Mouse (Mus musculus) forebrain, embryonic 11.5 days (tissue): ENCODE results near the gene Lims1. TPM values are rescaled to one million over a fixed set of nuclear protein-coding genes. Genes with fewer than 3 reads are reported as not detected.

Experiments
- ATAC-seq: fragments of 200-750 bp; cut with Nextera tagmentation; replicated peaks from 2 replicates; pipeline ENCODE4 v1.8.0; 2017; ENCODE audit warnings: moderate TSS enrichment; ENCODE audit not compliant: low FRiP score
- DNase-seq: peaks from one replicate; pipeline ENCODE4 v3.0.0-alpha.2; 2017; ENCODE audit warnings: low spot score
- H3K27ac ChIP-seq: fragments of 300-500 bp; sonication (generic); 2 replicates; pipeline ENCODE4 v1.5.1; 2014; ENCODE audit warnings: low read depth, low read length
- H3K27me3 ChIP-seq: fragments of 300-500 bp; sonication (generic); 2 replicates; pipeline ENCODE4 v1.6.1; 2014; ENCODE audit warnings: mild to moderate bottlenecking, low read length, mixed read lengths; ENCODE audit not compliant: control insufficient read depth, insufficient read depth
- H3K36me3 ChIP-seq: fragments of 300-500 bp; sonication (generic); 2 replicates; pipeline ENCODE4 v1.6.1; 2014; ENCODE audit warnings: mild to moderate bottlenecking, low read length, moderate library complexity, mixed read lengths; ENCODE audit not compliant: control insufficient read depth, insufficient read depth
- H3K4me1 ChIP-seq: fragments of 300-500 bp; sonication (generic); replicated peaks from 2 replicates; pipeline ENCODE4 v1.6.1; 2014; ENCODE audit warnings: low read length, mixed read lengths; ENCODE audit not compliant: control insufficient read depth, insufficient read depth
- H3K4me2 ChIP-seq: fragments of 300-500 bp; sonication (generic); 2 replicates; pipeline ENCODE4 v1.6.1; 2014; ENCODE audit warnings: low read depth, mild to moderate bottlenecking, low read length, moderate library complexity, mixed read lengths; ENCODE audit not compliant: severe bottlenecking
- H3K4me3 ChIP-seq: fragments of 300-500 bp; sonication (generic); 2 replicates; pipeline ENCODE4 v1.5.1; 2014; ENCODE audit warnings: low read depth, low read length
- H3K9ac ChIP-seq: fragments of 300-500 bp; sonication (generic); 2 replicates; pipeline ENCODE4 v1.6.1; 2014; ENCODE audit warnings: low read length
- H3K9me3 ChIP-seq: fragments of 300-500 bp; sonication (generic); 2 replicates; pipeline ENCODE4 v1.6.1; 2016; ENCODE audit warnings: low read length, mixed read lengths; ENCODE audit not compliant: control insufficient read depth
- WGBS: fragments of 180-500 bp; shearing (Covaris S2); extraction: QIAGEN DNeasy Blood & Tissue Kit; methylation state at CpG from one replicate; pipeline ENCODE4 v1.1.7; 2014; 5-methylcytosine and 5-hydroxymethylcytosine counted together
- polyA plus RNA-seq: library from polyadenylated mRNA; unstranded; fragments of >200 nt; fragmentation: Nextera tagmentation; extraction: Ambion mirVana; gene quantifications from 2 replicates; pipeline ENCODE4 v1.2.1, GENCODE M21; 2014

Lims1 gene
- 73.4 and 89.2 TPM in 2 replicates for polyA plus RNA-seq

- Histone ChIP-seq H3K9ac (peak within 1 kb of the TSS; percentile 80), H3K9me3 (no peaks in the 10 kb centered on the region), H3K36me3 (no peaks in the 10 kb centered on the region), H3K27ac (peak within 1 kb of the TSS; percentile 55; the same call in 1 of the 2 replicates), H3K4me3 (peak within 1 kb of the TSS; percentile 79), H3K4me1 (peaks cover 5% of the 10 kb centered on the region; the same call in 1 of the 2 replicates), H3K4me2 (peak within 1 kb of the TSS; percentile 53), H3K27me3 (no peaks in the 10 kb centered on the region)
- DNase-seq, result peak; percentile 100
- under 1% methylated on average over 83 of the region's 86 CpGs for WGBS
- peak; percentile 99 for ATAC-seq
Measured at GRCm38 (mm10) chr10:58323028-58323991, at the start of gene Lims1. TSS of gene Lims1 (plus strand) at chr10:58323466.

GRCm38 (mm10) chr10:58282238-58282637, 41.0 kb upstream of the Lims1 start:
- Histone ChIP-seq H3K27ac (no peak overlapping the region), H3K4me1 (no peaks in the 10 kb centered on the region), H3K27me3 (no peaks in the 10 kb centered on the region), H3K36me3 (no peaks in the 10 kb centered on the region; the same call in 1 of the 2 replicates), H3K9me3 (no peaks in the 10 kb centered on the region), H3K4me2 (no peak overlapping the region), H3K4me3 (no peak overlapping the region), H3K9ac (no peak overlapping the region)
- ATAC-seq, result no peak
- no peak for DNase-seq
- 91% methylated on average over 7 of the region's 7 CpGs for WGBS

- WGBS, result 88% methylated on average over 3 of the region's 3 CpGs
- no peak for DNase-seq
- H3K36me3 ChIP-seq, result peaks cover 2% of the 10 kb centered on the region; the same call in 1 of the 2 replicates
- H3K4me2 ChIP-seq, result no peak overlapping the region
- no peak overlapping the region for H3K4me3 ChIP-seq
- H3K27me3 ChIP-seq, result no peaks in the 10 kb centered on the region
- H3K9me3 ChIP-seq, result no peaks in the 10 kb centered on the region
- no peak for ATAC-seq
- H3K9ac ChIP-seq, result no peak overlapping the region
- H3K4me1 ChIP-seq, result no peaks in the 10 kb centered on the region
- H3K27ac ChIP-seq, result no peak overlapping the region
Measured at GRCm38 (mm10) chr10:58290742-58291141, 32.5 kb upstream of the Lims1 start.

- 92% methylated on average over 3 of the region's 3 CpGs for WGBS
- no peaks in the 10 kb centered on the region for H3K4me1 ChIP-seq
- no peak overlapping the region for H3K4me3 ChIP-seq
- no peaks in the 10 kb centered on the region for H3K9me3 ChIP-seq
- H3K27me3 ChIP-seq, result no peaks in the 10 kb centered on the region
- no peak for ATAC-seq
- H3K27ac ChIP-seq, result no peak overlapping the region
- no peak overlapping the region for H3K9ac ChIP-seq
- DNase-seq, result no peak
- no peak overlapping the region for H3K4me2 ChIP-seq
- H3K36me3 ChIP-seq, result peaks cover 2% of the 10 kb centered on the region; the same call in 1 of the 2 replicates
Measured at GRCm38 (mm10) chr10:58294246-58294645, 29.0 kb upstream of the Lims1 start.

GRCm38 (mm10) chr10:58295605-58296004, 27.7 kb upstream of the Lims1 start:
- Histone ChIP-seq H3K9me3 (no peaks in the 10 kb centered on the region), H3K4me3 (no peak overlapping the region), H3K4me1 (no peaks in the 10 kb centered on the region), H3K27ac (no peak overlapping the region), H3K4me2 (no peak overlapping the region), H3K9ac (no peak overlapping the region), H3K36me3 (peaks cover 2% of the 10 kb centered on the region; the same call in 1 of the 2 replicates), H3K27me3 (no peaks in the 10 kb centered on the region)
- no peak for DNase-seq
- no peak for ATAC-seq
- WGBS, result 97% methylated on average over 3 of the region's 3 CpGs

GRCm38 (mm10) chr10:58304996-58305395, 18.3 kb upstream of the Lims1 start:
- 93% methylated on average over 7 of the region's 7 CpGs for WGBS
- Histone ChIP-seq H3K9me3 (no peaks in the 10 kb centered on the region), H3K4me1 (no peaks in the 10 kb centered on the region), H3K9ac (no peak overlapping the region), H3K27ac (no peak overlapping the region), H3K4me2 (no peak overlapping the region), H3K4me3 (no peak overlapping the region), H3K36me3 (no peaks in the 10 kb centered on the region; the same call in 1 of the 2 replicates), H3K27me3 (no peaks in the 10 kb centered on the region)
- no peak for ATAC-seq
- no peak for DNase-seq

GRCm38 (mm10) chr10:58306897-58307296, 16.4 kb upstream of the Lims1 start:
- DNase-seq, result no peak

GRCm38 (mm10) chr10:58310791-58311190, 12.5 kb upstream of the Lims1 start:
- H3K36me3 ChIP-seq, result peaks cover 3% of the 10 kb centered on the region; the same call in 1 of the 2 replicates
- no peak for ATAC-seq

More at GRCm38 (mm10) chr10:58306897-58307296, 16.4 kb upstream of the Lims1 start:
- no peak for ATAC-seq
- WGBS, result 92% methylated on average over 3 of the region's 3 CpGs
- H3K27me3 ChIP-seq, result no peaks in the 10 kb centered on the region
- H3K9ac ChIP-seq, result no peak overlapping the region
- no peaks in the 10 kb centered on the region for H3K4me1 ChIP-seq
- H3K4me3 ChIP-seq, result no peak overlapping the region
- no peak overlapping the region for H3K4me2 ChIP-seq
- H3K36me3 ChIP-seq, result peaks cover 3% of the 10 kb centered on the region; the same call in 1 of the 2 replicates
- no peaks in the 10 kb centered on the region for H3K9me3 ChIP-seq
- no peak overlapping the region for H3K27ac ChIP-seq

More at GRCm38 (mm10) chr10:58310791-58311190, 12.5 kb upstream of the Lims1 start:
- H3K9ac ChIP-seq, result no peak overlapping the region
- H3K27ac ChIP-seq, result no peak overlapping the region
- no peak overlapping the region for H3K4me3 ChIP-seq
- H3K27me3 ChIP-seq, result no peaks in the 10 kb centered on the region
- no peaks in the 10 kb centered on the region for H3K4me1 ChIP-seq
- 91% methylated on average over 1 of the region's 1 CpGs for WGBS
- H3K4me2 ChIP-seq, result no peak overlapping the region
- H3K9me3 ChIP-seq, result no peaks in the 10 kb centered on the region; the same call in 1 of the 2 replicates
- no peak for DNase-seq
